Mouse (Mus musculus): Measurements from ENCODE around the gene Tgfbr3l. TPM values are rescaled to one million over a fixed set of nuclear protein-coding genes. Genes with fewer than 3 reads are reported as not detected.
A peak's percentile ranks its signal among the peaks of the same experiment; 100 is the strongest.
"Not testable (repeated sequence)": the region's sequence is repeated elsewhere in the genome, so short reads cannot be mapped to it uniquely, and the experiment has no call there.

Tgfbr3l gene
- total RNA-seq, 2 experiments from 2014 or later = 2.5 to 2.8 TPM

- peak; percentile 47 for ATAC-seq (replicated peaks; ENCODE audit: poor library complexity)
Measured at GRCm38 (mm10) chr8:4230612-4231351, 17.2 kb upstream of the Tgfbr3l start.

GRCm38 (mm10) chr8:4237814-4238433 is 10.1 kb upstream of the Tgfbr3l start:
- peak; percentile 4; the same call in 1 of the 2 replicates for ATAC-seq (replicated peaks; ENCODE audit: poor library complexity)

- ATAC-seq (replicated peaks; ENCODE audit: poor library complexity) = peak; percentile 82
Measured at GRCm38 (mm10) chr8:4238434-4239192, 9.4 kb upstream of the Tgfbr3l start, which contains the start of the genes Map2k7 and Gm49320. Gene Map2k7 (plus strand): TSS chr8:4238740. Gene Gm49320 (plus strand): TSS chr8:4238865.

GRCm38 (mm10) chr8:4239193-4239890 is 8.7 kb upstream of the Tgfbr3l start:
- peak; percentile 30 for ATAC-seq (replicated peaks; ENCODE audit: poor library complexity)

- no peak for ATAC-seq (replicated peaks; ENCODE audit: poor library complexity)
Measured at GRCm38 (mm10) chr8:4245061-4245460, 3.0 kb upstream of the Tgfbr3l start.

GRCm38 (mm10) chr8:4245737-4246136 is 2.3 kb upstream of the Tgfbr3l start:
- ATAC-seq (replicated peaks; ENCODE audit: poor library complexity) = no peak

GRCm38 (mm10) chr8:4247241-4247640 is 773 bp upstream of the Tgfbr3l start:
- ATAC-seq (replicated peaks; ENCODE audit: poor library complexity) = no peak

- no peak for ATAC-seq (replicated peaks; ENCODE audit: poor library complexity)
Measured at GRCm38 (mm10) chr8:4249213-4249612, 1.2 kb downstream of the Tgfbr3l start.

- peak; percentile 69 for ATAC-seq (replicated peaks; ENCODE audit: poor library complexity)
Measured at GRCm38 (mm10) chr8:4250306-4250970, 2.4 kb downstream of the Tgfbr3l start.

GRCm38 (mm10) chr8:4252116-4252760 is 4.2 kb downstream of the Tgfbr3l start:
- ATAC-seq (replicated peaks; ENCODE audit: poor library complexity) = no peak

GRCm38 (mm10) chr8:4252934-4253841 is 5.2 kb downstream of the Tgfbr3l start, which contains the start of gene Snapc2:
Gene Snapc2 (plus strand): TSS chr8:4253080.
- peak; percentile 83 for ATAC-seq (replicated peaks; ENCODE audit: poor library complexity)

GRCm38 (mm10) chr8:4254001-4254400 is 6.0 kb downstream of the Tgfbr3l start:
- no peak for ATAC-seq (replicated peaks; ENCODE audit: poor library complexity)

- not testable (repeated sequence) for ATAC-seq (replicated peaks; ENCODE audit: poor library complexity)
Measured at GRCm38 (mm10) chr8:4255471-4255870, 7.5 kb downstream of the Tgfbr3l start.

- ATAC-seq (replicated peaks; ENCODE audit: poor library complexity) = no peak
Measured at GRCm38 (mm10) chr8:4256911-4257310, 8.9 kb downstream of the Tgfbr3l start.

GRCm38 (mm10) chr8:4257350-4257749 is 9.3 kb downstream of the Tgfbr3l start:
- ATAC-seq (replicated peaks; ENCODE audit: poor library complexity) = no peak

- ATAC-seq (replicated peaks; ENCODE audit: poor library complexity) = peak; percentile 71
Measured at GRCm38 (mm10) chr8:4258233-4258632, 10.2 kb downstream of the Tgfbr3l start.

- peak; percentile 13 for ATAC-seq (replicated peaks; ENCODE audit: poor library complexity)
Measured at GRCm38 (mm10) chr8:4258678-4259077, 10.7 kb downstream of the Tgfbr3l start.

- ATAC-seq (replicated peaks; ENCODE audit: poor library complexity) = peak; percentile 92
Measured at GRCm38 (mm10) chr8:4259125-4259804, 11.3 kb downstream of the Tgfbr3l start, which contains the start of gene Ctxn1. Gene Ctxn1 (minus strand): TSS chr8:4259274.
